Mouse (Mus musculus) lung, postnatal 0 days (tissue): Measurements from ENCODE around the gene Fbln5. TPM values are rescaled to one million over a fixed set of nuclear protein-coding genes. Genes with fewer than 3 reads are reported as not detected.

Source experiments
- ATAC-seq: fragments of 200-750 bp; cut with Nextera tagmentation; 2 replicates; pipeline ENCODE4 v1.8.0; 2017; ENCODE audit warnings: moderate library complexity
- DNase-seq: peaks from one replicate; pipeline ENCODE4 v3.0.0-alpha.2; 2016; ENCODE audit warnings: low spot score
- H3K27ac ChIP-seq: fragments of 300-500 bp; sonication (generic); 2 replicates; pipeline ENCODE4 v1.5.1; 2014; ENCODE audit warnings: antibody characterized with exemption, mild to moderate bottlenecking, low read length, mixed read lengths
- H3K27me3 ChIP-seq: fragments of 300-500 bp; sonication (generic); replicated peaks from 2 replicates; pipeline ENCODE4 v1.6.1; 2014; ENCODE audit warnings: low read length, mixed read lengths; ENCODE audit not compliant: insufficient read depth
- H3K36me3 ChIP-seq: fragments of 300-500 bp; sonication (generic); 2 replicates; pipeline ENCODE4 v1.6.1; 2014; ENCODE audit warnings: low read length, mixed read lengths; ENCODE audit not compliant: insufficient read depth
- H3K4me1 ChIP-seq: fragments of 300-500 bp; sonication (generic); 2 replicates; pipeline ENCODE4 v1.6.1; 2014; ENCODE audit warnings: antibody characterized with exemption, low read depth, low read length, mixed read lengths; ENCODE audit not compliant: insufficient read depth
- H3K4me2 ChIP-seq: fragments of 300-500 bp; sonication (generic); replicated peaks from 2 replicates; pipeline ENCODE4 v1.6.1; 2014; ENCODE audit warnings: low read depth, mild to moderate bottlenecking, low read length, moderate library complexity, mixed read lengths
- H3K4me3 ChIP-seq: fragments of 300-500 bp; sonication (generic); 2 replicates; pipeline ENCODE4 v1.5.1; 2014; ENCODE audit warnings: low read depth, low read length
- H3K9ac ChIP-seq: fragments of 300-500 bp; sonication (generic); replicated peaks from 2 replicates; pipeline ENCODE4 v1.6.1; 2014; ENCODE audit warnings: low read depth, mild to moderate bottlenecking
- H3K9me3 ChIP-seq: fragments of 300-500 bp; sonication (generic); 2 replicates; pipeline ENCODE4 v1.6.1; 2016; ENCODE audit warnings: low read length, mixed read lengths
- CTCF ChIP-seq: IDR thresholded peaks from 2 replicates; pipeline ENCODE4 v1.5.1; 2016; ENCODE audit warnings: antibody characterized with exemption, mild to moderate bottlenecking
- EP300 ChIP-seq: IDR thresholded peaks from 2 replicates; pipeline ENCODE4 v1.6.1; 2016; ENCODE audit warnings: antibody characterized with exemption, mild to moderate bottlenecking, control low read depth
- WGBS: fragments of 180-500 bp; shearing (Covaris S2); extraction: QIAGEN DNeasy Blood & Tissue Kit; methylation state at CpG from one replicate; pipeline ENCODE4 v1.1.7; 2014; 5-methylcytosine and 5-hydroxymethylcytosine counted together
- polyA plus RNA-seq: library from polyadenylated mRNA; unstranded; fragments of >200 nt; fragmentation: Nextera tagmentation; extraction: Ambion mirVana; gene quantifications from 2 replicates; pipeline ENCODE4 v1.2.1, GENCODE M21; 2015

Fbln5 gene
- 408 and 420 TPM in 2 replicates for polyA plus RNA-seq

DNA sequence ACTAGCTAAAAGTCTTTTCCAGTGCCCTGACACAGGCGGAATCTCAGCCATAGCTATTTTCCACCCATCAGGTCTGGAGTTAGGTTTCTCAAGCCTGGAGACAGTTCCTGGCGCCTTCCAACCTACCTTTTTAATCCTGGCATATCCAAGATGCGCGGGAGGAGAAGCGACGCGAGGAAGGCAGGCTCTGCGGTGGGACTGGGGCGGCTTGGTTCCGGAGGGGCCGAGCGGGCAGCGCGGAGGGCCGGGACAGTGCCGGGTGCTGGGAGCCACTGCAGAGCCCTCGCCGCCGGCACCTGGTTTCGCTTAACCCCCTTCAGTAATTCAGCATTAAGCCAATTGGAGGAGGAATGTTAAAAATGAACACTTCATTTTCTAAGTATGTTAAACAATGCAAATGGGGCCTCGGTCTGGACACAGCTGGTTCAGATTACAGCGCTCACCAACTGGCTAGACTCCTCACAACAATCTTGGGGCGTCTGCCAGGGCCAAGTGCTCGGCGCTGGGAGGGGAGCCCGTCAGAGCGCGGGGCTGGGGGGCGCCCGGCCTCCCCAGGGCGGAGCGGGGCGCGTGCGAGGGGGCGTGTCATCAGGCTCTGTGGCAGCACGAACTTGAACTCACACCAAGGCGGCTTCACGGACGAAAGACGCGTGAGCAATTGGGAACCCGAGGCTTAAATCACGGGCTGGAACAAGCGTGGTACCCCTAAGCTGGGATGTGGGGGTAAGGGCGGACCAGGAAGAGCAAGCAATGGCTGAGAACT lies at the start of gene Fbln5:
TSS of gene Fbln5 (minus strand) at position 448 of the 763 bp plus-strand sequence.
- peak within 1 kb of the TSS; percentile 92 for H3K4me2 ChIP-seq
- H3K4me3 ChIP-seq, result peak within 1 kb of the TSS; percentile 55
- H3K27me3 ChIP-seq, result no peaks in the 10 kb centered on the region
- H3K9ac ChIP-seq, result peak within 1 kb of the TSS; percentile 41
- ATAC-seq (peak; percentile 90), DNase-seq (peak; percentile 91)
- H3K4me1 ChIP-seq, result peaks cover 12% of the 10 kb centered on the region; the same call in 1 of the 2 replicates
- 0% methylated on average over 46 of the region's 46 CpGs for WGBS
- H3K36me3 ChIP-seq, result no peaks in the 10 kb centered on the region
- no peak for TF ChIP-seq CTCF
- peak; percentile 56; the same call in 1 of the 2 replicates for TF ChIP-seq EP300
- no peaks in the 10 kb centered on the region for H3K9me3 ChIP-seq
- peak within 1 kb of the TSS; percentile 87 for H3K27ac ChIP-seq

DNA sequence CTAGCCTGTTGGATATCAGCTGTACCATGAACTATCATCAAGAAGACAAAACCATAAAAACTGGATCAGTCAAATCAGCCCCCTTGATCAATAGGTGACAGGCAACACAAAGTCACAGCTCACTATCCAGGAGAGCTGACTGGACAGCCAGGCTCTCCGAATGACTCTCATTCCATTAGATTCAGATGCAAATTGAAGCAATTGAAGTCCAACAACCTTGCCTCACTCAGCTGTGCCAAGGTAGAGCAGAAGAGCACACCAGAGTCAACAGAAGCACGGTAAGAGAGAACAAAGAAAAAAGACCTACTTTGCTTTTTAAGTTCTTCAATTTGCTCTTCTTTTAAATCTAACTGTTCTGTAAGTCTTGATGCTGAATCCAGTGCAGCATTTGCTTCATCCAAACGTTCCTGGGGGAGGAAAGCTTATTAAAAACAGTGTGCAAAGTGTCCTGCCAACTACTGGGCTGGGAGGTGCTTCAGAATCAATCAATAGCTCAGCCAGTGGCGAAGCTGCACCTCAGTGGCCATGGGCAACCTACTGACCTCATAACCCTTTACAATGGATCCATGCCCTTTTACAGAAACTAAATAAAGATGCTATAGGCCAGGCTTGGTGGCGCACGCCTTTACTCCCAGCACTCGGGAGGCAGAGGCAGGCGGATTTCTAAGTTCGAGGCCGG lies 43.6 kb upstream of the Fbln5 start:
- Histone ChIP-seq H3K27ac (no peak overlapping the region), H3K4me3 (no peak overlapping the region), H3K9ac (no peak overlapping the region), H3K27me3 (no peaks in the 10 kb centered on the region), H3K4me1 (no peaks in the 10 kb centered on the region), H3K4me2 (no peak overlapping the region), H3K9me3 (no peaks in the 10 kb centered on the region), H3K36me3 (no peaks in the 10 kb centered on the region)
- ATAC-seq (no peak), DNase-seq (no peak)
- WGBS, result 86% methylated on average over 10 of the region's 10 CpGs
- no peak for TF ChIP-seq EP300
- no peak for TF ChIP-seq CTCF

DNA sequence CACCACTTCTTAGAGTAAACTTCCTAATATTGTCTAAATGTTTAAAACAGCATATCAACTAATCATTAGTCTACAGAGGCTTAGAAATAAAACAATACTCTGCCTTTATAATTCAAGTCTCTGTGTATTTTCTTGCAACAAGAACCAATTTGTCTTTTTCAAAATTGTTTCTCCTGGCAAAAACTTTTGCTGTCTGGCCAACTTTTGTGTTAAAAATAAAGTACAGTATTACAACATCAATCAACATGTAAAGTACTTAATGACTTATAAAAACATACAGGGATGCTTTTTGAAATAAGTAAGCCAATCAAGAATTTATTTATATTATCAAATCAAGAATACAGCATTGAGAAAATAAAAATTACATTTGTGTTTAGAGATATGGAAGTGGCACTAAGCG lies 41.4 kb upstream of the Fbln5 start:
- peak; percentile 12 for DNase-seq
- no peaks in the 10 kb centered on the region for H3K27me3 ChIP-seq
- WGBS, result 93% methylated on average over 1 of the region's 1 CpGs
- H3K4me2 ChIP-seq, result no peak overlapping the region
- ATAC-seq, result no peak
- H3K9ac ChIP-seq, result no peak overlapping the region
- no peaks in the 10 kb centered on the region for H3K36me3 ChIP-seq
- no peak overlapping the region for H3K27ac ChIP-seq
- TF ChIP-seq CTCF (no peak), EP300 (0 out of 2 replicates have a peak, but pooled peaks have one; percentile 16)
- no peak overlapping the region for H3K4me3 ChIP-seq
- H3K9me3 ChIP-seq, result no peaks in the 10 kb centered on the region
- no peaks in the 10 kb centered on the region for H3K4me1 ChIP-seq

DNA sequence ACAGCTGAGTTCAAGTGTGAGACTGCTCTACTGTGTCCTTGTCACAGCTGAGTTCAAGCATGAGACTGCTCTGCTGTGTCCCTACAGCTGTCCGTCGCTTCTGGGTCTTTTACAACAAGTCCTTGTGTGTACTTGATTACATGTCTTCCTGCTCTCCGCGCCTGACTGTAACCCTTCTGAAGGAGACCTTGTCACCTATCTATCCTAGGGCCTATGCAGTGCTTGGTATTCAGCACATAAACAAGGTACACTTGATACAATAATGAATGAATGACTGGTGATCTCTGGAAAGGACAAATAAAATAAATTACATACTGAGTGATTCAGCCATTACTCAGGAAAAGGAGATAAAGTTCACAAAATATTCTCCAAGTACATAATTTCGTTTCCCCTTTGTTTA lies 39.2 kb upstream of the Fbln5 start:
- Histone ChIP-seq H3K4me1 (no peaks in the 10 kb centered on the region), H3K9me3 (no peaks in the 10 kb centered on the region), H3K27ac (no peak overlapping the region), H3K27me3 (no peaks in the 10 kb centered on the region), H3K4me2 (no peak overlapping the region), H3K36me3 (no peaks in the 10 kb centered on the region), H3K4me3 (no peak overlapping the region), H3K9ac (no peak overlapping the region)
- no peak for TF ChIP-seq CTCF
- no peak for TF ChIP-seq EP300
- 86% methylated on average over 5 of the region's 5 CpGs for WGBS
- ATAC-seq (no peak), DNase-seq (no peak)

DNA sequence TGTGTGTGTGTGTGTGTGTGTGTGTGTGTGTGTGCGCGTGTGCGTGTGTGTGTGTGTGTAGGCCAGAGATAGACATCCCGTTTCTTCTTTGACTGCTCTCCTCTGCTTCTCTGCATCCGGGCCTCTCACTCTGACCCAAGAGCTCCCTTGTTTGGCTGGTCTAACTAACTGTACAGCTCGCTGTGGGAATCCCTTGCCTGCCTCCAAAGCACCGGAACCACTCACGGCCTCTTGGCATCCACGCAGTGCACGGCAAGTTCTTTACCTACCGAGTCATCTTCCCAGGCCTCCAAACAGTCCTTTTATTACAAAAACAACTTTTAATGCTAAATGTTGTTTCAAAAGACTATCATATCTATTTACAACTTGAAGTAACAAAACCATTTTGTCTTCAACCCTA lies 35.5 kb upstream of the Fbln5 start:
- WGBS, result 93% methylated on average over 11 of the region's 11 CpGs
- H3K27me3 ChIP-seq, result no peaks in the 10 kb centered on the region

DNA sequence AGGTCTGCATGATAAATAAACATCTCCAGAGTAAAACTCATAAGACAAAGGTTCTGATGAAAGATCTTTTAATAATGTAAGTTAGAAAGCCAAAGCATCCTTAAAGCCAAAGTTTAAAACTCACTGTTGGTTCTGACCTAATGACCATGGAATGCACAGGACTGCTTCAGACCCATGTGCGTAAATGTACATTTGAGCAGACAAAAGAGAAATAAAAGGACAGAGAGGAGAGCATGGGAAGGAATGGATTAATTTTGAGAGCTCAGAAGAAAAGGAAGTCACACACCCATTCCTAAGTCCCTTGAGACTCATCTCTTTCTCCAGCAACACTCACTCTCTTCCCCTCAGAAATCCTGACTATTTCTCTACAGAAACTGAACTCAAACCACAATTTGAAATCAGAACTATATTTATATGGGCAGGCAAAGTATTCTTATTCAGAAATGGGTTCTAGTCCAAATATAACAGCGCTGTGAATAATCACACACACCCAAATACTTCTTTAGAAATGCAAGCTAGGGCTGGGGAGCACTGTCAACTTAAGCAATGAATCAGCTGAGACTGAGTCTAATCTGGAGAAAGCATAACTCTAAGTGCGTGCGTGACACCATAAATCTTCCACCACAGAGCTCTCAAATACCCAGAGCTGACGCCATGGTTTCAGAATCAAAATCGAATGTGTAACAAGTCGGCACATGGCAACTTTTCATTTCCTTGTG lies 33.1 kb upstream of the Fbln5 start:
- Histone ChIP-seq H3K36me3 (no peaks in the 10 kb centered on the region), H3K27ac (no peak overlapping the region), H3K9me3 (no peaks in the 10 kb centered on the region), H3K4me1 (no peaks in the 10 kb centered on the region), H3K9ac (no peak overlapping the region), H3K4me3 (no peak overlapping the region), H3K4me2 (no peak overlapping the region), H3K27me3 (no peaks in the 10 kb centered on the region)
- WGBS, result 67% methylated on average over 7 of the region's 7 CpGs
- TF ChIP-seq EP300 (no peak), CTCF (no peak)
- DNase-seq (no peak), ATAC-seq (no peak)

More for the DNA sequence above, 35.5 kb upstream of the Fbln5 start:
- Histone ChIP-seq H3K4me1 (no peaks in the 10 kb centered on the region), H3K4me2 (no peak overlapping the region), H3K4me3 (no peak overlapping the region), H3K36me3 (no peaks in the 10 kb centered on the region), H3K27ac (no peak overlapping the region), H3K9me3 (no peaks in the 10 kb centered on the region), H3K9ac (no peak overlapping the region)
- DNase-seq (no peak), ATAC-seq (no peak)
- TF ChIP-seq CTCF, result no peak
- TF ChIP-seq EP300, result no peak
